Mouse (Mus musculus): ENCODE measurements around the gene Rreb1.

Rreb1 gene

DNA sequence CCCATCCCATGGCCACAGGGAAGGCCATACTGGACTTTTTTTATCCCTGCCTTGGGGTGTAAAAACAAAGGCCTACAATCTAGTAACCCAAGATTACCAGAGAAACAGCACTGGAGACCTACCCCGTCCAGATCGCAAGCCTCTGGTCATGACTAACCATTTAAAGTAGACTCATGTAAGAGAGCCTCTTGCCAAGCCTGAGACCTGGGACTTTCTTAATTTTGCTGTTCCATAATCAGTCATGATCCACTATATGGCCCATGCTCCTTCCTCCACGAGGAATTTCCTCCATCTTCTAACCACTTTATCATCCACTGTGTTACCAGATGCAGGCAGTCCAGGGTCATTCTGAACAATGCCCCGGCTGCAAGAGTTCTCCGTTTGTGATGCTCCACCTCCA is 98.2 kb downstream of the Rreb1 start:
- DNase-seq (ENCODE audit: low read depth, low spot score) = no peak

DNA sequence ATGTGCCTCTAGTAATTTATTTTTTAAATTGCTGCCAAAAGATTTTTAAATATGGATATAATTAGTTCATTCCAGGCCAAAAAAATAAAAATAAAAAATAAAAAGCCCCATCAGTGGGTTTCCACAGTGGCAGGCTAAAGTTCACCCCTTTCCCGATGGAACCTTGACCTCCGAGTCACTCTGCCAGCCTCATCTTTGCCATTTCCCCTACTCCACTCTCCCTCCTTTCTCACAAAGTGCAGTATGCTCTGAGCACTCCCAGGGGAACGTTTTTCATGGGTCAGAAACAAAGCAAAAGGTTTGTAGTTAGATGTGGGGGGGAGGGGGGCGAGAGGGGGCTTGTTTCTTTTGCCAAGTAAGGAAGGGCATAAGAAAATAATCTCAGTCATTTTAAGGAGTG is 98.6 kb downstream of the Rreb1 start:
- DNase-seq (ENCODE audit: low read depth, low spot score) = no peak

DNA sequence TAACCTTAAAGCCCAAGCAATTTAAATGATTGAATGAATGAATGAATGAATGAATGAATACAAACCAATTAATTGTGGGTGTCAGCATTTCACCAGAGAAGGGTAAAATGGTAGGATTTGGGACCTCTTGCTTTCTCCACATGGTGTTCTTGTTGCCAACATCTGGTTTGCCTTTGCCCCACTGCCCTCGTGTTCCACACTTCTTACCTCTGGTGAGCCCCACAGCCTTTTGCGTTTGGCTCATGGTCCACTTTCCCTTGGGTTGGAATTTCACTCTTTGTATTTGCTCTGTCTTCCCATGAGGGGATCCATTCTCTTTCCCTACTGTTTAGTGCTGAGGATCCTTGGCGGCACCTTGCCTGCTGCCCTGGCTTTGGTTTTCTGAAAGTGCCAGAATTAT is 99.0 kb downstream of the Rreb1 start:
- DNase-seq (ENCODE audit: low read depth, low spot score) = no peak

DNA sequence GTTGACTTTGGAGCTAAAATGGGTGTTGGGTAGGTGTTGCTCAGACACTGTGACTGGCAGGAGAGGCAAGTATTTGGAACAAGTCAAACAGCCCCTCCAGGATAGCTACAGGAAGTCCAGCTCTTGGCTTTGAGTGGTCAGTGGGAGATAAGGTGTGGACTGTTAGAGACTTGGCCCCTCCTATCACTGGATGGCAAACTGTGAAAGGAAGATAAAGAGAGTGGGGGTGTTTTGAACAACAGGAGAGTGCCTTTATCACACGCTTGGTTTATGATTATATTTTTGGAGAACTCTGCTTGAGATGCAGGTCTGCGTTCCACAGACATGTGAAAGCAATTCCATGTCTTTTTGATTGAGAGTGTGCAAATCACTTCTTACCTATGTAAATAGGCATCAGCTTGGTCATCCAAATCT is 100.7 kb downstream of the Rreb1 start:
- no peak for DNase-seq (ENCODE audit: low read depth, low spot score)

DNA sequence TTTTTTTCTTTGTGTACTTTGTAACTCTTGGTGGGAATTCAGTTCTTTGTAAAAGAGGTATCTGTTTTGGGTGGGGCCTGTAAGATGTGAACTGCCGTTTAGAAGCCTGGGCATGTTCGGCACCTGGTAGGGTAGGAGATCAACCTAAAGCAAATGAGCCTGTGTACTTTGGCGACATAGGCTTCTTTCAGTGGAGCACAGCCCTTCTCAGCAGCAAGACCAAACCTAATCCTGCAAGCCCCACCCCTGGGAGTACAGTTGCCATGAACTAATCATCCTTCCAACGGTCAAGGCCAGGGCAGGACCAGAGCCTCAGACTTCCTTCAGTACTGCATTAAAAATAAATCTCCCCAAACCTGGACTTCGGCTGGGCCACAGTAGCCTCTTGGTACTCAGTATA is 101.4 kb downstream of the Rreb1 start:
- DNase-seq (ENCODE audit: low read depth, low spot score) = no peak

DNA sequence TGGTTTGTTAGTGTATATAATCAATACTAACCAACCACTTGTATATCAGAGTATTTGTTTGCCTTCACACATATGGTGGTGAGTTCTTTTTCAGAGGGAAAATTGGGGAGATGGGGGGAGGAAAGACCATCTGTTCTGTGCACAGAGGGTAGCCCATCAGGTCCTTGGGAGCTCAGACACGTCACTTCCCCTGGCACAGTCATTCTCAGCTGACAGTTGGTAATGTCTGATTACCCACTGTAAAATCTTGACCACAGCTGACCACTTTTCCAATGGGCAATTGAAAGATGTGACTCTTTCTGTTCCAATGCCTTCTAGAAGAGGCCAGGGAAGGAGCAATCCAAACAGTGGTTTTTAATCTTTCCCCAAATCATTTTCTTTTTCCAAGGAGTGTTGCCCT is 101.8 kb downstream of the Rreb1 start:
- no peak for DNase-seq (ENCODE audit: low read depth, low spot score)

DNA sequence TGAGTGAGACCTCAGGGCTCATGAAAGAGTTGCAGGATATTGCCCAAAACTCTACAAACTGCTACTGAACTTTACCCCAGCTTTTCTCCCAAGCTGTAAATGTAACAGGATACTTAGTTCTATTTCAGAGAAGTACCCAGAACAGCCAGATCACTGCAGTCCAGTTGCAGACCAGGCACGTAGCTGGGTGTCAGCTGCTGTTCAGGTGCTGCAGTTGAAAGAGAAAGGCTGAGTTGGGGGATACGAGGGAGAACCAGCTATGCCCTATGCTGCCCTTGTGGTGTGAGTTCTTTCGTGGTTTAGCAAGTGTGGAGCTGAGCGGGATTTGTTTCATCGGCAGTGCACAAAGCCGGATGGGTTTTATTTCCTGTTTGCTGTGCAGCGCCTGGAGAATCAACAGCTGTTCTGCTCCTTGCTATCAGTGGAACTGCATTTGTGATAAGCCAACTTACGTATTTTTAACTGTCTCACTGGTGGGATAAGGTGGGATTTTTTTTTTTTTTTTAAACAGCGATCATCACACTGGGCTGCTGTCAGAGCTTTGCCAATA is 102.5 kb downstream of the Rreb1 start:
- no peak for DNase-seq (ENCODE audit: low read depth, low spot score)

DNA sequence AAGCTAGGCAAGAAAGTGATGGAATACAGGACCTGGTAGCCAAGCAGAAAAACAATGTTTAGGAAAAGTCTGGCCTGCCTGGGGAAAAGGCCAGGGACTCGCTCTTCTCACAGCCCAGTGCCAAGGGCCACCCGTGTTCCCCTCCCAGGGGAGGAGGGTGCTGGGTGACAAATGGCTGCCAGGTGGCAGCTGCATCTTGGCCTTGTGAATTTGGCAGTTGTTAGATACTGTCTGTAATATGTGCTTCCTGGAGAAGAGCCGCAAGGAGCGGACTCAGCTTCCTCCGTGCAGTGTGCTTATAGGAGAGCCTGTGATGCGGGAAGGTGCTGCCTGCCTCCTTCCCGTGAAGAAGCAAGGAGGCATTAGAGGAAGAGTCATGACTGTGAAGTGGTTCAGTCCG is 104.3 kb downstream of the Rreb1 start:
- no peak for DNase-seq (ENCODE audit: low read depth, low spot score)

DNA sequence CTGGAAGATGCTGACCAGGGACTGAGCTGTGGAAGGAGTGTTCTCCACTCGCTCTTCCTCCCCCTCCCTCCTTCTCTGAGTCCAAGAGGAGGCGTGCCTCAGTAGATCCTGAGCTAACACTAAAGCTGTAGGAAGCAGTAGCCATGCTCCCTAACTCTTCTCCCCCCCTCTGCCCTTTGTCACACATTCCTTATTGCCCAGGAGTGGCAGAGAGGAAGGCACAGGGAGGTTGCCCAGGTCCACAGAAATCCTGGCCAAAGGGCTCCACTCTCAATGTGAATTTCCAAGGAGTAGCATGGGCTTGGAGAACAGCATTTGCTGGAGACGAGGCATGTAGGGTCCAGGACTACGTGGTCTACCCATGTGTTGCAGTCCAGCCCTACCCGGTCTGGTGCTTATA is 104.8 kb downstream of the Rreb1 start:
- DNase-seq (ENCODE audit: low read depth, low spot score) = no peak

DNA sequence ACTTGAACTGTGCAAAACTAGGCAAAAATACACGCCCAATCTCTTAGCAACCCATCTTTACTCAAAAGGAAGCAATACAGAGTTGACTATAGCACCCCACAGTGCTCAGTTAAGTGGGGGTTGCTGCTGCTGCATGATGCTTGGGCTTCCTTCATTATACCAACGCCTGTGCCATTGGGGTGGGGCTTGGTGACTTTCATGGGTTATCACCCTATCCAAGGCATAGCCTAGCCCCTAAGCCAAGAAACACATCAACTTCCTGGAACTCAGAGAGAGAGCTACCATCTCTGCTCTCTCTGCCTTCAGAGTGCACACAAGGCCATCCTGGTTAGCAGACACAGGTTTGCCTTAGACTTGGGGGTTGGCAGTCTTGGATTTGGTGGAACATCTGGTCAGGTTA is 107.2 kb downstream of the Rreb1 start:
- no peak for DNase-seq (ENCODE audit: low read depth, low spot score)

DNA sequence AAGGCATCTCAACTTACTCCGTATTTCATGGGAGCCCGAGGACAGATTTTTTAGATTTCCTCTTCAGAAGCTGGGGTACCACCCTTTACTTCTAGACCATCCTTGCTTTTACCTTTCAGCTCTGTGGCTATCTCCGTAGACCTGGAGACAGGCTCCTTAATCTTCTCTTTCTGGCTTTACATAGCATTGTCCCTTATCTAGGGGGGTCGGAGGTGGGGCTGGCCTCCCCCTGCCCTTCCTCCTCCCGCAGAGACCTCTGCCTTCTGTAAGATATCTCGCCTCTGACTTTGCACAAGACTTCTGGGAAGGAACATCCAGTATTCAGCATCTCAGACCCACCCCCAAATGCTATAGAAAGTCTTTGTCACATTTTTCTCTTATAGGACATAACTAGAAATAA is 107.8 kb downstream of the Rreb1 start:
- DNase-seq (ENCODE audit: low read depth, low spot score) = no peak

DNA sequence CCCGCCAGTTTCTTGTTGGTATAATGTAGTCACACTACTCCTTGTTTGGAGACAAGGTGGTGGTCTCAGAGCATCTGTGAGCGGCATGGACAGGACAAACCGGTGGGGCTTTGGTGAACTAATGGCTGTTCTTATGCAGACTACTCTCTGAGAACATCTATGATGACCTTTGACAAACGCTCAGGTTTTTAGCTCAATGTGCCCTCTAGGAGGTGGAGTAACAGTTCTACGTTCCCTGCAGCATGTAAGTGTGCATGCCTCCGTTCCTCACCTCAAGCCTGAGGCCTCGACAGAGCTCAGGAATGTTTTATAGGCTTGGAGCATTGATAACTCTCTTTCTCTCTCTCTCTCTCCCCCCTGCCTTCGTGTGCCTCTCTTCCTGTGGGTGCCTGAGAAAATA is 116.6 kb downstream of the Rreb1 start:
- DNase-seq (ENCODE audit: low read depth, low spot score) = no peak

DNA sequence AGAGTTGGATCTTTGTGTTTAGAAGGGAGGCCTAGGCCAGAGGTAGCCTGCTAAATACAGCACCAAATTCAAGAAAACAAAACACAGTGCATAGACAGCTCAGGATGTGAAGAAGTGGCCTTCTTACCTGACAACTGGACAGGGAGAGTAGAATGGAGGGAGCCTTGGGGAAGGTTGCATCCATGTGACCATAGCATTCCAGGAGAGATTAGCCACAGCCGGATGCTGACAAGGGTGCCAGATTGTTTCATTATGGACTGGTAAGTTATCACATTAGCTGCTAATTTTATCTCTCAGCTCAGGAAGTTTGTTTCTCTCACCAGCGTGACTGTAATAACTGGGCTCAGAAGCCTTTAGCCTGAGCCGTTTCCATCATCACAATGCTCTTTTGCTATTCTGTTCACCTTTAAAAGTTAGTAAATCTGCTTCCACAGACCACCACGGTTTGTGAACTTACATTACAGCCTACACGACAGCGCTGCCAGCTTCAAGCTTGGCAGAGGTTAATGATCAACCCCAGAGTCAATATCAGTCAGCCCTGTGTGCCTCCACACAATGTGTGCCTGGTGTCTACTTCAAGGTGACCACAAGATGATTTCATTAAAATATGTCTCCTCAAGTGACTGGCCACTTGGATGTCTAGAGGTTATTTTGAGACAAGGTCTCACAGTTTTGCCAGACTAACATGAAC is 117.5 kb downstream of the Rreb1 start:
- DNase-seq (ENCODE audit: low read depth, low spot score) = no peak

DNA sequence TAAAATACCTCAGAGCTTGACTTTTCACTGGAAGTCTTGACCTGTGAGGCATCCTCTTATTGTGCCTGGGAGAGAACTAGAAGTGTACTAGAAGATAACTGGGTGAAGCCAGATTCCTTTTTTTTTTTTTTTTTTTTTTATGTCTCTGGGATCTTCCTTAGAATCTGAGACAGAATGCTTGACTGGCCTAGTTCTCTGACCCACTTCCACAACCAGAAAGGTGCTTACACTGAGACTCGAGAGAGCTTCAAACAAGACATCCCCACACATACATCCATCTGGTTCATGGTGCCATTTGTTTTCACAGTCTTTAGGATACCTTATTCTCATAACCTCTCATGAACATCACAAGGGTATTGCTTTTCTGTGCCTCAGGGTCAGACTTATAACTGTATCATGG is 118.2 kb downstream of the Rreb1 start:
- no peak for DNase-seq (ENCODE audit: low read depth, low spot score)

DNA sequence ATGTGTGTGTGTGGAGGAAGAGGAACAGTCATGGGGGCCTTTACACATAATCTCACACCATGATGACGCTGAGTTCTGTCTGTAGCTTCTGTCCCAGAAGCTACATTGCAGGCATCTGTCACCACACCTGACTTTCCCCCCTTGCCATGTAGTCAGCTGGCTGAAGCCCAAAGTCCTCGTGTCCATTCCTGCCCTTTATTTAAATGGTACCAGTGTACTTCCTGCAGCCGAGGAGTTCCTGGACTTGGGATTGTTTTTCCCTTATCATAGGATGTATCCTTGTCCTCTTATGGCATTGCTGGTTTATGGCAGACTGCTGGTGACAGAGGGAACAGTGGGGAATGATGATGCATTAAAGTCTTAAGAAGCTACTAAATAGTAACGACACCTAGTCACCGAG is 120.6 kb downstream of the Rreb1 start:
- no peak for DNase-seq (ENCODE audit: low read depth, low spot score)

DNA sequence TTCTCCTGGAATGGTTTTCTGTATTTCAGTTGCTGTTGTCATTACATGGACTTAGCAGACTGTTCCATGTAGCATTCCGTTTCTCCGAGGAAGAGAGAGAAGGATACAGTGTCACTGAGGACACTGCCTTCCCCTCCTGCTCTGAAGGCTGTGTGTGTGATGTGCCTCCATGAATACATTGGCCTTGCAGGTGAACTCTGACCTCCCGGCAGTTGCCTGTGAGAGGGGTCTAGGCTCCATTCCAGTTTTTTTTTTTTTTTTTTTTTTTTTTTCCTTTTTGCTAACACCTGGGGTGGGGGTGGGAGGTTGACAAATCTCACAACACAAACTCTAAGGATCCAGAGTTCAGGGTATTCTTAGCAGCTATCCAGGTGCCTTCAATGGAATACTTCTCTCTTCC is 124.8 kb downstream of the Rreb1 start:
- DNase-seq (ENCODE audit: low read depth, low spot score) = no peak

DNA sequence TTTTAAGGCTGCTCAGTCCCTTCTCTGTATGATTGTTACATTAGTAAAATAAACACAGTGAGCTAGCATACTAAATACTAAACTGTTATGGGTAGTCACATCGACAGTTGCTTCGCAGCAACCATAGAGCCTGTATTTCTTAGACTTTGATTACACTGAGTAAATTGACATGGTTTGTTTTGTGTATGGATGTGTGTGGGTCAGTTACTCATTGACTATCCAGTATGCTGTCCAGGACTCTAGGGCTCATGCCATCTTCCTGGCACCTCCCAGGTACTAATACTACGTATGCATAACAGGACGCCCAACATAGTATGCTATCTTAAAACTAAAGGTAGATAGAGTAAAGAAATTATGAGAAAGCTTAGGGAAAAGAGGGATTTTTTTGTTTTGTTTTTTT is 125.3 kb downstream of the Rreb1 start:
- DNase-seq (ENCODE audit: low read depth, low spot score) = no peak

DNA sequence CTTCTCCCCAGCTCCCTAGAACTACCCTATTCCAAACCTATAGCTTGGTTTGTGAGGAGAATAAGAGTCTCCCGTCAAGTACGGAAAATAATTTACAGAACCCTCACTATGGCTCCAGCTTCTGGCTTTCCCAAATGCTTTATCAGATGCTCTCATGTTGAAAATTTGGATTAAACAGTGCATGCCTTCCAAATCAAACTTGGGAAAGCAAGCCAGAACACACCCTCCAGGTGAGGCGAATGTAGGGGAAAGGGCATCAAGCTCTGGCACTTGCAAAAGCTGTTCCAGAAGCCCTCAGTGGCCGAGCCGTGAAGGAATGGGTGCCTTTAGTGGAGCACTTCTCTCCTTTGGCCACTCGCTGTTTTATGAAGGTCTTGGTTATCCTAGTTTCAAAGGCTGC is 126.2 kb downstream of the Rreb1 start:
- no peak for DNase-seq (ENCODE audit: low read depth, low spot score)

DNA sequence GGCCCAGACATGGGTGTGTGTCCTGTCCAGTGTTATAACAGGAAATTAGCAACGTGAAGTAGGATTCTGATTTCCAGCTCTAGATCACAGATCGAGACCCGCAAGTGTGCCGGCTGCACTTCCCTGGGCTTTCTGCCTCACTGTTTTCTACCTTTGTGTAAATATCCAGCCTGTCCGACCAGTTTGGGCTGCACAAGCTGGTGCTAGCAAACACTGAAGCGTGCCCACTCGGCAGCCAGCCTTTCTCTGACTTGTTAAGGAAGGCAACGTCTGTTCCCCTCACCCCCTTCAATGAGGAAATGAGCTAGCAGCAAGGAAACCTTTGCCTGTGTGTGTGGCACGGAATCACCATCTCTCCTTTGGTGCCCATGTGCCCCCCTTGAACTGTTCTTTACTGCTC is 129.9 kb downstream of the Rreb1 start:
- DNase-seq (ENCODE audit: low read depth, low spot score) = no peak

DNA sequence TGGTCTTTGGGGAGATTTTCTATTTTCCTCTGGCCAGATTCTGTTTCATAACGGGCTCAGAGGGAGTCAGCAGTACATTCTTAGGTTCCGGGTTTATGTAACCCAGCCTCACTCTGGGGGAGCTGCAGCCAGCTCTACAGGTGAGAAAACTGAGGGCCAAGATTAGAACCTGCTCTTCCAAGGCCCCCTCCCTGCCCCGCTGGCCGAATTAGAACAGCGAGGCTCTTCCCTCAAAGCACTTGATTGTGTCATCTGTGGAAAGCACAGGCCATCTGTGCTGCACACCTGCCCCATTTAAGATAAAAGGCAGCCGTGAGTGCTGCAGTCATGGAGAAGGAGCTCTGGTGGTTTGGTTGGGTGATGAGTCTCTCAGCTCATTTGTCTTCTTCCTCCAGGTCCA is 130.3 kb downstream of the Rreb1 start:
- no peak for DNase-seq (ENCODE audit: low read depth, low spot score)

DNA sequence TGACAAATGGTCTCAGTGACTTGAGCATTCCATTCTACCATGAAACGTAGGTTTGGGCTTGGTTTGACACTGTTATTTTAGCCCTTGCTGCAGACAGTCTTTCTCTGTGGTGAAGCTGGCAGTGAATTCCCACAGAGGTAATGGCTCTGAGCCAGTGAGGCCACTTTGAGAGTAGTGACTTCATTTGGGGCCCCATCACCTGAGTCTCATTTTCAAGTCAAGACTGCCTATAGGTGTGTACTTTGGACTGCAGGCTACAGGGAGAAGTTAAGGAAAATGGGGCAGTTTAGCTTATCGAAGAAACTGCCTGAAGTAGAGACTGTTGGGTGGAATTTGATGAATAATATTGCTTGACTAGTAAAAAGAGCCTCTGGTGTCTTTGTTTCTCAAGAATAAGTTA is 131.0 kb downstream of the Rreb1 start:
- no peak for DNase-seq (ENCODE audit: low read depth, low spot score)

DNA sequence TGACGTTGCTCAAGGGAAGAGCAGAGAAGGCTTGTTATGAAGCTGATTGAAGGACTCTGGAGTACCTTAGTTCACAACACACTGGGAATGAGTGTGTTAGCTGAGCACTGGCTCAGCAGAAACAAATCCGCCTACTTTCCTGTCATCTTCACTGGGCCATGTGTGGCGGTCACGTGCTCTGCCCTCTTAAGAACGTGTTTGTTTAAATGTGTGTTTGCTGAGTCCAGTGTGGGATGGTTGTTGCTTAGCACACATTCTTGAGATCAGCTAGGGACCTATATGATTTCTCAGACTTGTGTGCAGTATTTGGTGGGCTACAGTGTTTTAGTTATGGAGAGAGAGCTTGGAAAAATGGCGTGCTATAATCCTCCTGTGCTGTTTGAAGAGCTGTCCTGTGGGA is 133.8 kb downstream of the Rreb1 start:
- no peak for DNase-seq (ENCODE audit: low read depth, low spot score)

DNA sequence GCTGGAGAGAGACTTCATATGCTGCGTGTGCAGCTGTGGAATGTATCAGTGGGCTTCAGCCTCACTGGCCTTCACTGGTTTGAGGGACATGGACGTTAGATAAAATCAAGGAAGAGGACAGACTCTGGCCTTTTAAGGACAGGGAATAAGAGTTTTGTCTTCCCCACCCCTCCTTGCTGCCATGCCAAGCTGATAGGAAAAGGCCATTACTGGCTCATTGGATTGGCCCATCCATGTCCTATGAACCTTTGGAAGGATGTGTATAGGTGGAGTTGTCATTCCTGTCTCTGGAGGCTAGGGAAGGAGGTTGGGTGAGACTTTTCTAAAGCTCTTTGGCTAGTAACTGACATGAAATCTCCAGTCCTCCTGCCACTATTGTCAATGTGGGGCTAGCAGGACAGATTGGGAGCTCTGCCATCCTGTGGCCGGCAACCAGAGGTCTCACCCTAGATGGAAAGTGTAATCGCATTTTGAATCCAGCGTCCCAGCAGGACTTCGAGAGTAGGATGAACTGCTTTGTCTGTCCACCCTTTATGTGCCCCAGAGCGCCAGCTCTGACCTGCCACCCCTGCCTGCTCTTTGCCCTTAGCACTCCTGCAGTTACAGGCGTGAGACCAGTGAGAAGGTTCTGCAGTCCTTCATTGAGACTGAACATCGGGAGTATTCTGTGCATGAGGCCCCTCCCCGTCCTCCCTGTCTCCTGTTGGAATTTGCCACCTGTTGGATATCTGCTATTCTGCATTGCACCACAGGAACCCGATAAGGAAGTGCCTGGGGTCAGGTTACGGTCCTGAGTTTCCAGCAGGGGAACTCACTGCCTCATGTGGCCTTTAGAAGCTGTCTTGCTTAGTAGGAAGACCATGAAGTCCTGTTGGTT is 134.6 kb downstream of the Rreb1 start:
- no peak for DNase-seq (ENCODE audit: low read depth, low spot score)

Data from brain, embryonic 18.5 days (tissue).